Mouse (Mus musculus): ENCODE results near the gene Lrrc36.

Gene Lrrc36

DNA sequence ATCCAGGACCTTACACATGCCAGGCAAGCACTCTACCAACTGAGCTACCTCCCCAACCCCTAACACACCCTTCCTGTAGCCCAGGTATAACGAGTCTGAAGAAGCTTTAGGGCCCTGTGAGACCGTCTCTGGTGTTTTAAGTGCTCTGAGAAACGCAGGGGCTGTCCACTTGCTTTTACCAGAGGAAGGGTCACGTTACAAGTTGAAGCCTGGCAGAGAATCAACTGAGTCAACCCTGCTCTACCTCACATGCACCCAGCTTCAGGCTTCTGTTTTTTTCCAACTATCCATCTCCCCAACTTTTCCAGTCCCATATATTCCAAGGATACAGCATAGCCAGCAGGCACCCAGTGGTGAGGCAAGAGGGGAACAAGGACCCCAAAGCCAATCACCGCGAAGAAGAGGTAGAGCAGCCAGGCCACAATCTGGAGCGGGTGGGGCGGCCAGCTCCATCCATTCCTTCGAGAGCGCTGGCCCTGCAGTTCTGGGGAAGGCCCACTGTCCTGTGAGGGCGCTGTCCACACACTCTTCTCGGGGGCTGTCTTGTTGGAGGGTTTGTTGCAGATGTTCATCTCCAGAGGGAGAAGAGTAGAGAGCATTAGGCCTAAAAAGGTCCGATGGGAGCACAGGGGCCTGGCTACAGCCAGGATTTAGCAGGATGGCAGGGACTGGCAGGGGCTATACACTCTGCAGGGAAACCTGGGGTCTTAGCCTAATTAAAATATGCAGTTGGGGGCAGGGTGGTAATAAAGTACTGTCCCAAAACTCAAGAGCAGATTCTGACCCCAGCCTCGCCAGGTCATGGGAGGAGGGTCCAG, 70.0 kb downstream of the Lrrc36 start:
- 67% methylated on average over 14 of the region's 14 CpGs for WGBS

DNA sequence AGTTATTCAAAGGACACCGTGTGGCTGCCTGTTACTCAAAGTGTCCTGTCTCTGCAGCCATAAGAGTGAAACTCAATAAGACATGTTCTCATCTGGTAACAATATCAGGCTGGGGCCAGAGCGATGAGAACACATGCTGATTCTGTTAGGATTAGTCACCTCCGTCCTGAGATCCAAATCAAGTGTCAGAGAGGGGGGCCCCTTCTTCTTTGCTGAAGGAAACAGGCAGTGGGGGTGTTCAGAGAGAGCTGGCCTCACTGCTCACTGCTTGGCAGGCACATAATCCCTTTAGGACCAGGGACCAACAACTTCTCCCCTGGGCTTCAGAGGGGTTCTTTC, 70.6 kb downstream of the Lrrc36 start:
- WGBS, result 64% methylated on average over 3 of the region's 3 CpGs

GRCm38 (mm10) chr8:105484392-105484791, 71.0 kb downstream of the Lrrc36 start:
- WGBS, result 72% methylated on average over 2 of the region's 2 CpGs

- whole genome bisulfite sequencing, result 77% methylated on average over 3 of the region's 3 CpGs
These were observed 74.7 kb downstream of the Lrrc36 start for GRCm38 (mm10) chr8:105488082-105488481.

DNA sequence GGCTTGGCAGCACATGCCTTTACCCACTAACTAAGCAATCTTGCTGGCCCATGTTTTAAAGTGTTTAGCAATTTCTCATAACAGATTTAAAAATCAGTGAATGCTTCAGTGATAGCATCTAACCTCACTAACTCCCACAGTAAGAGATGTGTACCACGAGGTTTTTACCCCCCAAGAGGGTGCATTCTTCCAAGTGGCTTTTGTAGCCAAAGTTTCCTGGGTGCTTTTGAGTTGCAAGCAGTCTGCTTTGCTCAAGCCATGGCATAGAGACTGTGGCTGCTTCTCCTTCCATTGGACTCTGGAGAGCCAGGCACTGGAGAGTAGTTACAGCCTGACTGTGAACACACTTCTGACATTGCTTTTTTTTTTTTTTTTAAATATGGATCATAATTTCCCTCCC, 75.9 kb downstream of the Lrrc36 start:
- 61% methylated on average over 1 of the region's 1 CpGs for WGBS

DNA sequence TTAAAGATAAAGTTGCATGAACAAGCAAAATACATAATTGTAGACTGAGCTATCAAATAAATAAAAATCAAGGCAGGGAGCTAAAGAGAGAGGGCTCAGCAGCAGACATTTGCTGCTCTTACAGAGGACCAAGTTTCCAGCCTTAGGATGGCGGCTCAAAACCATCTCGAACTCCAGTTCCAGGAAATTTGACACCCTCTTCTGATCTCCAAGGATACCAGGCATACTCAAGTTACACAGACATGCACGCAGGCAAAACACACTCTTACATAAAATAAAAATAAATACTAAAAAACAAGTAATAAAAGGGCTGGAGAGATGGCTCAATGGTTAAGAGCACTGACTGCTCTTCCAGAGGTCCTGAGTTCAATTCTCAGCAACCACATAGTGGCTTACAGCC, 80.1 kb downstream of the Lrrc36 start:
- WGBS, result 56% methylated on average over 3 of the region's 3 CpGs

GRCm38 (mm10) chr8:105494566-105494965, 81.2 kb downstream of the Lrrc36 start:
- WGBS, result 71% methylated on average over 3 of the region's 3 CpGs

DNA sequence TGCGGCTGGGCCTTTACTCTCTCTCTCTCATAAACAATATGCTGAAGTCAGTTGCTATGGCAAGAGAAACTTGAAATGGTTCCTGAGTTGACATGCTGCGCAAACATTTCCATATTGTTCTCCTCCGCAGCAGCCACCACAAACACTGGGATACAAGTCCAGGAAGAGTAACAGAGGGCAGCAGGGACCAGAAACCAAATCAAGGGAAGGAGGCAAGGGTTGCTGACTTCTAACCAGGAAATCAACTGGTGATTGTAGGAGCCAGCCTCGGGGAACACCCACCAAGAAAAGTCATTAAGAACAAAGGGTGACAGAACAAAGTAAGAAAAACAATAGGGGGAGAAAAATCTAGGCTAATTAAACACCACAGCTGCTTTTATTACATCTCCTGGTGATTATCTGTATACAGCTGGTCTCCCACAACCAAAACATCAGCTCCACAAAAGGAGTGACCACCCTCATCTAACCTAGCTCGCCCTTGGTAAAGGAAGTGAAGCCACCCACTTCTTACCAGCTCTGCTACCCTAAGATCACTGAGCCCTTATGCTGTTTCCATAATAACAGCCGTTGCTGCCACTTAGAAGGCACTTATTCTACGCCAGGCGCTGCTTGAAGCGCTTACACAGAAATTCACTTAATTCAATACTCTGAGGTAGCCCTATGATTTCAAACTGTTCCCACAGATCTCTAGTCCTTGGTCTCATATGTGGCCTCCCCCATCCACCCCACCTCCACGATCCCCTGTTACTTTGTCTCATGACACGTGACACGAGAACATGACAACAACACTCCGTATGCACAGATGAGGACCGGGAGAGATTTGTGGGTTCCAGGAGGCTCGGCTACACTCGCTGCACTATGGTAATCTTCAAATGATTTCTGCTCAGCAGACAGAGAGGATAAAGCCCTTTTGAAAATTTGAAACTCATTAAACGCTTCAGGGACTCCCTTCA, 82.3 kb downstream of the Lrrc36 start:
- WGBS, result 34% methylated on average over 17 of the region's 17 CpGs

GRCm38 (mm10) chr8:105496439-105497180, 83.2 kb downstream of the Lrrc36 start, which contains the start of gene Zdhhc1:
TSS of gene Zdhhc1 (minus strand) at chr8:105496902.
- WGBS, result under 1% methylated on average over 68 of the region's 68 CpGs

DNA sequence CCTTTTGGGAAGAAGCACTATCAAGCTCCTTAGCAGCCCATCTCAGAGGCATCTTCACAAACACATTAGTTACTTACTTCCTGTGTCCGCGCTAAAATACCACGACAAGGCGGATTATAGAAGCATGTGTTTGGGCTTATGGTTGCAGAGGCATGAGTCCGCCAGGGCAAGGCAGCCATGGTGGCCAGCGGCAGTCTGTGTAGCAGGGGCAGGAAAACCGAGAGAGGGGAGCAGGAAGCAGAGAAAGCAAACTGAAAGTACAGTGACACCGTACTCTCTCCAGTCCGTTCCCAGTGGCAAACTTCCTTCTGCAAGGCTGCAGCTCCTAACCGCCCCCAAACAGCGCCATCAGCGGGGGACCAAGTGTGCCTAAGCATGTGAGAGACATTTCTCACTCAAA, 86.4 kb downstream of the Lrrc36 start:
- 71% methylated on average over 12 of the region's 12 CpGs for WGBS

- WGBS, result 81% methylated on average over 3 of the region's 3 CpGs
These were observed 91.2 kb downstream of the Lrrc36 start for GRCm38 (mm10) chr8:105504617-105505016.

DNA sequence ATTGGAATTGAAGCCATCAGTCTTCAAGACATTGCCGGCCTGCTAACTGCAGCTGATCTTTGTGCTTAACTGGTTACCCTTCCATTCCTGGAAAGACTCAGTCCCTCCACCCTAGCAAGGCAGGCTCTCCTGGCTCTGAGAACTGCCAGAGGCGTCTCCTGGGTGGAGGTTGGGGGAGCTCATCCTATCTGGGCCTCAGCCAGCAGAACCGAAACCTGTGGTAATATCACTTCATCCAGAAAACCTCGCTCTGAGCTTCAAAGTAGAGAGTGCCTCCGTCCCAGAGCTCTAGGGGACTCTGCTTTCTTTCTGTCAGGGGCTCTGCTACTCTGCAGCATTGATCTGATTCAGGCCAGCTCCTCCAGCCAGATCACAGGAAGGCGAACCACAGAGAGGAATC, 93.6 kb downstream of the Lrrc36 start:
- 89% methylated on average over 6 of the region's 6 CpGs for WGBS

- 73% methylated on average over 2 of the region's 2 CpGs for WGBS
These were observed 95.4 kb downstream of the Lrrc36 start for GRCm38 (mm10) chr8:105508758-105509157.

DNA sequence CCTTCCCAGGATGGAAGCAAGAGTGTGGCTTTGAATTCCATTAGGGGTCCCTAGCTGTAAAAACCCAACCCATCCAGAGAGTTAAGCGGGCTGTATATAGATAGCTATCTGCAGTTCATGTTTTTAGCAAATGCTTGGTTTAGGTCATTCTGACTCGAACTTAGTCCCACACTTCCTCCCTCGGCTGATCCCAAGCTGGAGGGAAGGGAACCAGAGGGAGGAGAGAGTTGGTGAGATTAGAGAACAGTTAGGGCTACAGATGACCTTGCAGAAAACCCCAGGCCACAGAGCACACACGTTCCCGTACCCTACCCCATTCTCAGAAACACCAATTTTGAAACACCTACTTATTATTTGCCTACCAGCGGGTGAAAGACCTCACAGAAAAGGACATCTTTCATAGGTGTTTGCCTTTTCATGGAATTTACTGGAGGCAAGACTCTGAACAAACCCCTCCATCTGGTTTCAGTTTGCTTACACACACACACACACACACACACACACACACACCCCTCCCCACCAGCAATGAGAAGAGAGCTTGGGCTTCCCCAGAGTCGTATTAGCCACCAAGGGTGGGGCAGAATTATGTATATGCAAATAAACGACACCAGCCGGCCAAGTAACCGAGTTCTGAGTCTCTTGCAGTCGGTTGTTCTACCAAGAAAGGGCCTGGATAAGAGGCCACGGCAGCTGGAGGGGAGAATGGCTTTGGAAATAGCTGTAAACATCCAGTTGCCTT, 96.8 kb downstream of the Lrrc36 start:
- 75% methylated on average over 12 of the region's 12 CpGs for WGBS
